Mouse (Mus musculus) lung, postnatal 4 days (tissue): Measurements from ENCODE around the gene Pxn.
"Not testable (repeated sequence)": the region's sequence is repeated elsewhere in the genome, so short reads cannot be mapped to it uniquely, and the experiment has no call there.

ENCODE experiments used
- DNase-seq, 2 experiments: peaks; one replicate each; pipeline ENCODE4 v3.0.0; 2021

Gene Pxn

GRCm38 (mm10) chr5:115509321-115509761 is 2.9 kb downstream of the Pxn start:
- DNase-seq = peak in 1 of 2 experiments; percentile 63

GRCm38 (mm10) chr5:115509790-115510689 is 3.6 kb downstream of the Pxn start:
- DNase-seq = peak in 1 of 2 experiments; percentile 48

GRCm38 (mm10) chr5:115512375-115512774 is 5.9 kb downstream of the Pxn start:
- DNase-seq = no peak

DNA sequence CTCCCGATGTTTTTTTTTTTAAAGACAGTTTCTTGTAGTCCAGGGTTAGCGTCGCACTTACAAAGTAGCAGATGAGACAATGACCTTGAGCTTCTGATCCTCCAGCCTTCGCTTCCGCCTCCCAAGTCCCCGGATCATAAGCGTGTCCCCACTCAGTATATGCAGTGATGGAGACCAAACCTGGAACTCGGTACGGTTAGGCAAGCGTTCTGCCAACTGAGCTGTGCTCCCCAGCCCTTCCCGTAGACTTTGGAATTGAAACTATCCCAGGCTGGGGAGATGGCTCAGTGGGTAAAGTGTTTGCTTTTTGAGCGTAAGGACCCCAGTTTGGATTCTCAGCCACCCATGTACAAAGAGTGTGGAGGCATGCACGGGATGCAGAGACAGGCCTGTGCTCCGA is 6.8 kb downstream of the Pxn start:
- no peak for DNase-seq

- DNase-seq = peak in 1 of 2 experiments; percentile 25
These were observed 7.2 kb downstream of the Pxn start for GRCm38 (mm10) chr5:115513721-115514120.

DNA sequence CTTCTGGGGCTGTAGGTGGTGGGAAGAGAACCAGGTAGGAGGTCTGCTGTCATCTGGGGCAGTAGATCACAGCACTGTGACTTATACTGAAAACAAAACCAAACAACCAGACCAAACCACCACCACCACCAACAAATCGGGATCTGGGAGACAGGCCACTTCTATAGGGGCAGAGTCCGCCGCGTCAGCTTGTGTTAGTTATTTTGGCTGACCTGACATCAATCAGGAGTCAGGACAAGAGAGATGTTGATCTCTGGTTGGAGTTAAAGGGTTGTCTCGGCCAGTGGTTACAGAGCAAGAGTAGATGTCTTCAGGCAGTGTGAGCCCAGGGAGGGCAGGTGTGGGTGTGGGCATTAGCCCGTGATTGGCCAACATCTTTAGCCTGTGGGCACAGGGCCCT is 7.9 kb downstream of the Pxn start:
- DNase-seq = no peak

GRCm38 (mm10) chr5:115514896-115515587 is 8.6 kb downstream of the Pxn start:
- peak; percentile 80 to 89 for DNase-seq

- DNase-seq = peak; percentile 78 to 85
These were observed 9.8 kb downstream of the Pxn start for GRCm38 (mm10) chr5:115516081-115516907.

DNA sequence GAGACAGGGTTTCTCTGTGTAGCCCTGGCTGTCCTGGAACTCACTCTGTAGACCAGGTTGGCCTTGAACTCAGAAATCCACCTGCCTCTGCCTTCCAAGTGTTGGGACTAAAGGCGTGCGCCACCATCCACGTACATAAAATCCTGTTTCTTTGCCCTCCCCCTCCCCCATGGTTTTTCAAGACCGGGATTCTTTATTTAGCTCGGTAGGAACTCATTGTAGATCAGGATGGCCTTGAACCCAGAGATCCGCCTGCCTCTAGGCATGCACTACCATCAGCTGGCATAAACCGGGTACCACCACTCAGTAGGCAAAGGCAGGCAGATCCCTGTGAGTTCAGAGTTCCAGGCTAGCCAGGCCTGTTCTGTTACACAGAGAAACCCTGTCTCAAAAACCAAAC is 10.4 kb downstream of the Pxn start:
- DNase-seq = no peak

DNA sequence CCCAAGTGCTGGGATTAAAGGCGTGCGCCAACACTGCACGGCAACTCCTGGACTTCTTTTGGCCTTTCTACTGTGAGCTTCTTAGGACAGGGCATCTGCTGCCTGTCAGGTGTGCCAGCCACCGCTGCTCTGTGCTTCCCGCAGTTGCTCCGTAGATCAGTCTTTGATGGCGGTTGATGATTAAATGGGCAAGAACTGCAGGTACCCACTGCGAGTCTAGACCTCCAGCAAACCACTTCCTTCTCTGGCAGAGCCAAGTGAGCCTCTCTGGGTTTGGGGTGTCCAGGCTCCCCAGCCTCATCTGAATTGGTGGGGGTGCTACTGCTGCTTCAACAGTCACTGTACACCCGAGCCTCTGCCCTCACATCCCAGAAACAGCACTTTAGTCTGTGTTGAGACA is 11.0 kb downstream of the Pxn start:
- no peak for DNase-seq

GRCm38 (mm10) chr5:115518214-115518613 is 11.7 kb downstream of the Pxn start:
- not testable (repeated sequence) for DNase-seq

DNA sequence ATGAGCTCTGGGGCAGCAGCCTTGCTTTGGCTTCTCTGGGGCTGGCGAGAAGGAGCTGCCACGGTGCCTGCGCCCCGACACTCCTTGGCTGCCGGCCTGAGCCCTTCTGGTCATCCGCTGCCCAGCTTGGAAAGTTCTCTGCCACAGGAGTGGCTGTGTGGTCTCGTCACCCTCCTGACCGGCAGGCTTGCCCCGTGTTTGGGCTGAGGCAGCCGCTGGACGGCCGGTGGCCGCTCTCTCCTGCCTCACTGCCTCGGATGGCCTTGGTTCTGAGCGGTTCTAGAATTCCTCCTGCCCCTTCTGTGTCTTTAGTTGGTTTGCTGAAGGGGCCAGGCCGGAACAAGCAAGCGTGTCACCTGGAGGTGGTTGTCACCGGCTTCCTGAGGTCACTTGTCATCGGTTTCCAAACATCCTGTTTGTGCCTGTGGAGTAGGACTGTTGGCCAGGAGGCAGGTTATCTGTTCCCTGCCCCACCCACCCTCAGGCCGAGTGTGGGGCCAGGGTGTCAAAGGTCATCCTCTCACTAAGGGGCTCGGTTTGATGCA is 13.9 kb downstream of the Pxn start:
- DNase-seq = peak; percentile 56 to 67

GRCm38 (mm10) chr5:115521553-115522461 is 15.3 kb downstream of the Pxn start:
- peak; percentile 74 to 78 for DNase-seq

- no peak for DNase-seq
These were observed 16.1 kb downstream of the Pxn start for GRCm38 (mm10) chr5:115522531-115522930.

- DNase-seq = no peak
These were observed 16.6 kb downstream of the Pxn start for GRCm38 (mm10) chr5:115522981-115523499.

DNA sequence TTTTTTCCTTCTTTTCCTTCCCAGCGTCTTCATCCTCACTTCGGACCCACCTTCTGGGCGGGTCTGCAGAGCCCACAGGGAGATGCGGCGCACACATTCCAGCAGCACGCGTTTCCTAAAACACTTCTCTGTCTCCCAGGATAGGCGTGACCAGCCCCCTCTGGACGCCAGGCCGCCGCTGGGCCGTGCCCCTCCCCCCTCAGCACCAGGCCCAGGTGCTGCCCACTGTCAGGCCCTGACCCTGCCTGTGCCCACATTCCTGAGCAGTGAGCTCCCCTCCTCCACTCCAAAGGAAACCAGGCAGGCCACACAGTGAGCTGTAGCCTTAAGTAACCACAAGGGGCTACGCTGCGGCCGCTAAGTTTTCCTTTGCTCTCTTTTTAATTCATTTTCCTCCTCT is 17.5 kb downstream of the Pxn start:
- DNase-seq = peak; percentile 73 to 89

GRCm38 (mm10) chr5:115524471-115524870 is 18.0 kb downstream of the Pxn start:
- DNase-seq = no peak

- no peak for DNase-seq
These were observed 18.9 kb downstream of the Pxn start for GRCm38 (mm10) chr5:115525416-115525815.

DNA sequence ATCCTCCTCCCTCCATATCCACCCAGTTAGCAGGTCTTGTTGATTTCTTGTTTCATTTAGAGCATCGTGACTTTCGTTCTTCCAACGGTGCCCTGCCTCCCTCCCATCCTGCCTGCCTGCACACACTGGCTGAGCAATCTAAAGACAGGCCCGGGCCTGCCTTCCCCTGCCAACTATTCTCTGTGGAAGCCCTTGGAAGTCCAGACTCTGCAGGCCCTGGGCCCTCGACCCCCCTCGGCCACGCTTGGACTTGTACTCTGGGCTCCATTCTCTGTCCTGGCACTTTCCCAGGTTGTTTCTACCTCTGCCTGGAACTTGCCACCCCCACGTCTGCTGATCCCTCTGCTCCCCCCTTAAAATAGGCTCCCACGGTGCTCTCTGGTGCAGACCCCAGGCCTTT is 19.5 kb downstream of the Pxn start:
- no peak for DNase-seq

GRCm38 (mm10) chr5:115526456-115527202 is 20.2 kb downstream of the Pxn start:
- DNase-seq = no peak

- DNase-seq = no peak
These were observed 21.7 kb downstream of the Pxn start for GRCm38 (mm10) chr5:115528128-115528527.
